Mouse (Mus musculus) bone marrow, adult 2 months (tissue): Measurements from ENCODE around the gene Srp9. TPM values are rescaled to one million over a fixed set of nuclear protein-coding genes. Genes with fewer than 3 reads are reported as not detected.

Experiments used
- H3K27ac ChIP-seq: fragments of 200-500 bp; 2 replicates; pipeline ENCODE4 v1.5.1; 2012; ENCODE audit warnings: low read depth, mild to moderate bottlenecking, control low read depth, inconsistent platforms, low read length; ENCODE audit not compliant: control insufficient read depth, poor library complexity, insufficient read depth
- H3K4me1 ChIP-seq: fragments of 200-500 bp; 2 replicates; pipeline ENCODE4 v1.6.1; 2011; ENCODE audit warnings: low read length; ENCODE audit not compliant: control insufficient read depth, insufficient read depth
- H3K4me3 ChIP-seq: fragments of 200-500 bp; replicated peaks from 2 replicates; pipeline ENCODE3; 2011; ENCODE audit warnings: mild to moderate bottlenecking, low read depth, low read length, control low read depth; ENCODE audit not compliant: control insufficient read depth
- CTCF ChIP-seq: fragments of 200-500 bp; IDR thresholded peaks from 2 replicates; pipeline ENCODE4 v1.5.1; 2011; ENCODE audit warnings: low read length, control low read depth; ENCODE audit not compliant: control insufficient read depth, insufficient read depth
- POLR2A ChIP-seq: fragments of 200-500 bp; IDR thresholded peaks from 2 replicates; pipeline ENCODE4 v1.6.1; 2011; ENCODE audit warnings: low read depth, mild to moderate bottlenecking, control low read depth, low read length, borderline replicate concordance; ENCODE audit not compliant: control insufficient read depth
- WGBS: fragments of 180-500 bp; shearing (Covaris S2); methylation state at CpG from one replicate; pipeline ENCODE4 v1.1.7; 2018; 5-methylcytosine and 5-hydroxymethylcytosine counted together
- polyA plus RNA-seq: library from polyadenylated mRNA; stranded (reverse); fragments of >200 nt; gene quantifications from 2 replicates; pipeline ENCODE4 v1.2.4, GENCODE M21; 2011; ENCODE audit warnings: low replicate concordance; ENCODE audit not compliant: missing spikeins, insufficient read depth, insufficient read length

The Srp9 gene
- polyA plus RNA-seq, 1 experiment, result 72.7 TPM

GRCm38 (mm10) chr1:182110708-182111385 lies 13.7 kb upstream of the Srp9 start:
- TF ChIP-seq CTCF (no peak), POLR2A (no peak)
- 74% methylated on average over 15 of the region's 15 CpGs for whole genome bisulfite sequencing
- peaks cover 2% of the 10 kb centered on the region for H3K4me1 ChIP-seq
- no peak overlapping the region for H3K4me3 ChIP-seq
- no peak overlapping the region for H3K27ac ChIP-seq

GRCm38 (mm10) chr1:182111386-182112317 lies 12.9 kb upstream of the Srp9 start:
- TF ChIP-seq CTCF (no peak), POLR2A (no peak)
- Histone ChIP-seq H3K4me1 (peaks cover 2% of the 10 kb centered on the region), H3K4me3 (no peak overlapping the region), H3K27ac (no peak overlapping the region)
- WGBS, result 43% methylated on average over 14 of the region's 14 CpGs

GRCm38 (mm10) chr1:182112385-182112784 lies 12.2 kb upstream of the Srp9 start:
- H3K4me3 ChIP-seq, result no peak overlapping the region
- 79% methylated on average over 15 of the region's 15 CpGs for WGBS
- H3K4me1 ChIP-seq, result peaks cover 2% of the 10 kb centered on the region
- no peak overlapping the region for H3K27ac ChIP-seq
- TF ChIP-seq CTCF, result no peak

GRCm38 (mm10) chr1:182113131-182113530 lies 11.4 kb upstream of the Srp9 start:
- TF ChIP-seq POLR2A (no peak), CTCF (no peak)
- Histone ChIP-seq H3K4me1 (peaks cover 2% of the 10 kb centered on the region; the same call in 1 of the 2 replicates), H3K4me3 (no peak overlapping the region), H3K27ac (no peak overlapping the region)
- WGBS, result 88% methylated on average over 11 of the region's 11 CpGs

- 79% methylated on average over 19 of the region's 19 CpGs for WGBS
- peaks cover 2% of the 10 kb centered on the region; the same call in 1 of the 2 replicates for H3K4me1 ChIP-seq
- TF ChIP-seq CTCF, result no peak
- TF ChIP-seq POLR2A, result no peak
These were observed 10.7 kb upstream of the Srp9 start for GRCm38 (mm10) chr1:182113587-182114500.

GRCm38 (mm10) chr1:182115197-182115596 lies 9.3 kb upstream of the Srp9 start:
- no peak overlapping the region for H3K27ac ChIP-seq

More at GRCm38 (mm10) chr1:182113587-182114500, 10.7 kb upstream of the Srp9 start:
- Histone ChIP-seq H3K4me3 (no peak overlapping the region), H3K27ac (no peak overlapping the region)

GRCm38 (mm10) chr1:182115651-182116408 lies 8.7 kb upstream of the Srp9 start:
- WGBS, result 52% methylated on average over 7 of the region's 7 CpGs
- H3K4me1 ChIP-seq, result no peaks in the 10 kb centered on the region
- H3K4me3 ChIP-seq, result no peak overlapping the region
- TF ChIP-seq CTCF (no peak), POLR2A (no peak)
- H3K27ac ChIP-seq, result no peak overlapping the region

More at GRCm38 (mm10) chr1:182115197-182115596, 9.3 kb upstream of the Srp9 start:
- 17% methylated on average over 5 of the region's 5 CpGs for WGBS
- TF ChIP-seq CTCF (peak; percentile 78), POLR2A (no peak)
- no peak overlapping the region for H3K4me3 ChIP-seq
- H3K4me1 ChIP-seq, result no peaks in the 10 kb centered on the region
